Mouse (Mus musculus) midbrain, embryonic 10.5 days (tissue): ENCODE results near the gene Hpca. TPM values are rescaled to one million over a fixed set of nuclear protein-coding genes. Genes with fewer than 3 reads are reported as not detected.

Experiments used
- polyA plus RNA-seq: library from polyadenylated mRNA; unstranded; fragments of >200 nt; fragmentation: Nextera tagmentation; extraction: Ambion mirVana; gene quantifications from 2 replicates; pipeline ENCODE4 v1.2.1, GENCODE M21; 2016

Gene Hpca
- polyA plus RNA-seq, 1 experiment from 2014 or later, result 1.4 TPM

Other genes starting within 250 kb of the Hpca start
- gene Trim62, start 238.5 kb downstream of the Hpca start, polyA plus RNA-seq, result 7.6 and 10.0 TPM in 2 replicates
- gene Azin2, start 159.6 kb downstream of the Hpca start, polyA plus RNA-seq, result 11.1 and 14.9 TPM in 2 replicates
- gene Ak2, start 130.1 kb downstream of the Hpca start, polyA plus RNA-seq, result 187 and 205 TPM in 2 replicates
- 7.1 and 9.0 TPM in 2 replicates for gene Rnf19b, start 63.8 kb downstream of the Hpca start, polyA plus RNA-seq
- gene Tmem54, start 16.5 kb downstream of the Hpca start, polyA plus RNA-seq, result 1.0 and 2.1 TPM in 2 replicates
- gene Fndc5, start 15.0 kb upstream of the Hpca start, polyA plus RNA-seq, result 0.50 and 0.78 TPM in 2 replicates
- 28.2 and 28.8 TPM in 2 replicates for gene S100pbp, start 67.7 kb upstream of the Hpca start, polyA plus RNA-seq
- 107 and 111 TPM in 2 replicates for gene Yars, start 67.7 kb upstream of the Hpca start, polyA plus RNA-seq
- gene C77080, start 139.4 kb upstream of the Hpca start, polyA plus RNA-seq, result 2.7 and 3.7 TPM in 2 replicates
- gene Sync, start 165.6 kb upstream of the Hpca start, polyA plus RNA-seq, result 0.30 and 0.47 TPM in 2 replicates
- 522 and 529 TPM in 2 replicates for gene Rbbp4, start 213.3 kb upstream of the Hpca start, polyA plus RNA-seq
- 48.3 and 49.6 TPM in 2 replicates for gene Zbtb8os, start 213.7 kb upstream of the Hpca start, polyA plus RNA-seq